Mouse (Mus musculus) hindbrain, embryonic 12.5 days (tissue): ENCODE results near the gene Plxdc2. TPM values are rescaled to one million over a fixed set of nuclear protein-coding genes. Genes with fewer than 3 reads are reported as not detected.

ENCODE experiments used
- ATAC-seq: fragments of 200-750 bp; cut with Nextera tagmentation; 2 replicates; pipeline ENCODE4 v1.8.0; 2017; ENCODE audit warnings: moderate TSS enrichment; ENCODE audit not compliant: low FRiP score
- H3K27ac ChIP-seq: fragments of 300-500 bp; sonication (generic); 2 replicates; pipeline ENCODE4 v1.5.1; 2016; ENCODE audit warnings: mild to moderate bottlenecking
- H3K27me3 ChIP-seq: fragments of 300-500 bp; sonication (generic); 2 replicates; pipeline ENCODE4 v1.6.1; 2016; ENCODE audit warnings: mild to moderate bottlenecking
- H3K36me3 ChIP-seq: fragments of 300-500 bp; sonication (generic); 2 replicates; pipeline ENCODE4 v1.6.1; 2016; ENCODE audit warnings: mild to moderate bottlenecking
- H3K4me1 ChIP-seq: fragments of 300-500 bp; sonication (generic); 2 replicates; pipeline ENCODE4 v1.6.1; 2016
- H3K4me2 ChIP-seq: fragments of 300-500 bp; sonication (generic); replicated peaks from 2 replicates; pipeline ENCODE4 v1.6.1; 2016; ENCODE audit warnings: mild to moderate bottlenecking
- H3K4me3 ChIP-seq: fragments of 300-500 bp; sonication (generic); 2 replicates; pipeline ENCODE4 v1.5.1; 2016; ENCODE audit warnings: mild to moderate bottlenecking
- H3K9ac ChIP-seq: fragments of 300-500 bp; sonication (generic); 2 replicates; pipeline ENCODE4 v1.6.1; 2016; ENCODE audit warnings: mild to moderate bottlenecking, moderate library complexity
- H3K9me3 ChIP-seq: fragments of 300-500 bp; sonication (generic); replicated peaks from 2 replicates; pipeline ENCODE4 v1.6.1; 2016; ENCODE audit warnings: mild to moderate bottlenecking
- WGBS: fragments of 180-500 bp; shearing (Covaris S2); methylation state at CpG from one replicate; pipeline ENCODE4 v1.1.7; 2016; 5-methylcytosine and 5-hydroxymethylcytosine counted together
- polyA plus RNA-seq: library from polyadenylated mRNA; unstranded; fragments of >200 nt; fragmentation: Nextera tagmentation; extraction: Ambion mirVana; gene quantifications from 2 replicates; pipeline ENCODE4 v1.2.1, GENCODE M21; 2016

Plxdc2 gene
- polyA plus RNA-seq, 1 experiment from 2014 or later = 27.3 TPM

GRCm38 (mm10) chr2:16598231-16598630 is 242.1 kb downstream of the Plxdc2 start:
- no peak for ATAC-seq
- H3K27ac ChIP-seq = no peak overlapping the region
- no peak overlapping the region for H3K4me2 ChIP-seq
- no peaks in the 10 kb centered on the region for H3K9me3 ChIP-seq
- H3K36me3 ChIP-seq = no peaks in the 10 kb centered on the region
- H3K4me3 ChIP-seq = no peak overlapping the region
- H3K9ac ChIP-seq = no peak overlapping the region
- WGBS = 85% methylated on average over 3 of the region's 3 CpGs
- no peaks in the 10 kb centered on the region for H3K27me3 ChIP-seq
- no peaks in the 10 kb centered on the region for H3K4me1 ChIP-seq

DNA sequence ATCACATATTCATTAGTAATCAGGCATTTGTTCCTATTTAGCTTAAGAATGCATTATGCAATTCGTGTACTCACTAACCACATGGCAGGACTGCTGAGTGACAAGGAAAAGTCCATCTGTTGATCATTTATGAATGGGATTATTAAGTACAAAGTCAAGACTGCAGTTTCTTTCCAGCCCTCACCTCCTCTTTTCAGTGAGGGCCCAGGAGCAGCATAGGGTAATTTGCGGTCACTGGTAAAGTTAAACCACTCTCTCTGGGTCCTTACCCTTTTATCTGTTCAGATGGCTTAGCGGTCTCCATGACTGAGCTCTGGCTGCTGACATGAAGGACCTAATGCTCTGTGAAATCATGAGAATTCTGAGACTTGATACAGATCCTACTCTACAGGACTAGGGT is 248.2 kb downstream of the Plxdc2 start:
- no peaks in the 10 kb centered on the region for H3K27me3 ChIP-seq
- no peak for ATAC-seq
- no peak overlapping the region for H3K4me3 ChIP-seq
- no peaks in the 10 kb centered on the region for H3K36me3 ChIP-seq
- no peak overlapping the region for H3K9ac ChIP-seq
- no peaks in the 10 kb centered on the region for H3K9me3 ChIP-seq
- WGBS = 83% methylated on average over 3 of the region's 3 CpGs
- H3K4me2 ChIP-seq = no peak overlapping the region
- H3K27ac ChIP-seq = no peak overlapping the region
- no peaks in the 10 kb centered on the region for H3K4me1 ChIP-seq

GRCm38 (mm10) chr2:16607792-16608586 is 251.9 kb downstream of the Plxdc2 start:
- no peaks in the 10 kb centered on the region for H3K4me1 ChIP-seq
- H3K4me2 ChIP-seq = no peak overlapping the region
- H3K27ac ChIP-seq = no peak overlapping the region
- no peaks in the 10 kb centered on the region for H3K27me3 ChIP-seq
- no peaks in the 10 kb centered on the region for H3K9me3 ChIP-seq
- no peak overlapping the region for H3K9ac ChIP-seq
- no peaks in the 10 kb centered on the region for H3K36me3 ChIP-seq
- no peak for ATAC-seq
- WGBS = 51% methylated on average over 3 of the region's 3 CpGs
- H3K4me3 ChIP-seq = no peak overlapping the region

GRCm38 (mm10) chr2:16642061-16642460 is 286.0 kb downstream of the Plxdc2 start:
- ATAC-seq = no peak
- no peaks in the 10 kb centered on the region for H3K9me3 ChIP-seq
- H3K36me3 ChIP-seq = no peaks in the 10 kb centered on the region
- H3K4me1 ChIP-seq = no peaks in the 10 kb centered on the region
- H3K27me3 ChIP-seq = no peaks in the 10 kb centered on the region
- WGBS = 97% methylated on average over 3 of the region's 3 CpGs
- no peak overlapping the region for H3K27ac ChIP-seq
- no peak overlapping the region for H3K9ac ChIP-seq
- H3K4me2 ChIP-seq = no peak overlapping the region
- no peak overlapping the region for H3K4me3 ChIP-seq

DNA sequence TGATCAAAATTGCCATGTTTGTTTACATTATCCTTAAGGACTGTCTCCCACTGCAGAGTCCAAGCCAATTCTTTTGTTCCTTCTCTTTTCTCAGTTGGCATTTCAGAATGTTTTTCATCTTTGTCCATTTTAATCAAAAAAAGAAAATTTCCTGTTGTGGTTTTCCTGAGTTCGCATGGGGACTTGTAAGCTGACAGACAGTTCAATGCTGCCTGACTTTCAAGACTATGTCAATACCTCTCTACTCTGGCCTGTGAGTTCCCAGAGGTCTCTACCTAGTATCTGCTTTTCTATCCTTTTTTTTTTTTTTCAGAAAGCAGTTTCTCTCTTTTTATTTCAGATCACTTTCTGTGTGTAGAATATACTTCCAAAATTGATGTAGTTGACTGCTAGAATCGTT is 295.6 kb downstream of the Plxdc2 start:
- 91% methylated on average over 2 of the region's 2 CpGs for WGBS
- ATAC-seq = no peak
- H3K4me1 ChIP-seq = no peaks in the 10 kb centered on the region

GRCm38 (mm10) chr2:16664516-16664915 is 308.4 kb downstream of the Plxdc2 start:
- WGBS = 59% methylated on average over 1 of the region's 1 CpGs
- no peak for ATAC-seq

More for the DNA sequence above, 295.6 kb downstream of the Plxdc2 start:
- H3K27ac ChIP-seq = no peak overlapping the region
- H3K27me3 ChIP-seq = no peaks in the 10 kb centered on the region
- no peaks in the 10 kb centered on the region for H3K9me3 ChIP-seq
- no peak overlapping the region for H3K4me3 ChIP-seq
- no peak overlapping the region for H3K4me2 ChIP-seq
- no peak overlapping the region for H3K9ac ChIP-seq
- H3K36me3 ChIP-seq = no peaks in the 10 kb centered on the region

GRCm38 (mm10) chr2:16668391-16668790 is 312.3 kb downstream of the Plxdc2 start:
- WGBS = 87% methylated on average over 1 of the region's 1 CpGs

More at GRCm38 (mm10) chr2:16664516-16664915, 308.4 kb downstream of the Plxdc2 start:
- Histone ChIP-seq H3K27me3 (no peaks in the 10 kb centered on the region), H3K27ac (no peak overlapping the region), H3K4me2 (no peak overlapping the region), H3K36me3 (no peaks in the 10 kb centered on the region), H3K9me3 (no peaks in the 10 kb centered on the region), H3K4me1 (no peaks in the 10 kb centered on the region), H3K9ac (no peak overlapping the region), H3K4me3 (no peak overlapping the region)

DNA sequence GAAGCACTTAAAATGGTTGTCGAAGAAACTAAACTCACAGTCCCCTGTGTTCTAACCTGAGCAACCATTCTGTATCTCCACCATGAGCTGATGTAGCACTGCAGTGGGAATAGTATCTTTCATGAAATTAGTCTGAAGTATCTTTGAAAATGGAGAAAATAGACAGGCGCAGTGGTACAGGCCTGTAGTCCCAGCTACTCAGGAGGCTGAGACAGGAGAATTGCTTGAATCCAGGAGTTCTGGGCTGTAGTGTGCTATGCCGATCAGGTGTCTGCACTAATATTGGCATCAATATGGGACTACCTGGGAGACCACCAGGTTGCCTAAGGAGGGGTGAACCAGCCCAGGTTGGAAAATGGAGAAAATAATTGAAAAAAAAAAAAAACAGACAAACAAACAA is 326.8 kb downstream of the Plxdc2 start:
- ATAC-seq = no peak
- Histone ChIP-seq H3K4me2 (no peak overlapping the region), H3K36me3 (no peaks in the 10 kb centered on the region), H3K4me1 (no peaks in the 10 kb centered on the region), H3K27me3 (no peaks in the 10 kb centered on the region), H3K27ac (no peak overlapping the region), H3K9ac (no peak overlapping the region), H3K4me3 (no peak overlapping the region), H3K9me3 (no peaks in the 10 kb centered on the region)
- 97% methylated on average over 3 of the region's 3 CpGs for WGBS

More at GRCm38 (mm10) chr2:16668391-16668790, 312.3 kb downstream of the Plxdc2 start:
- ATAC-seq = no peak
- H3K9me3 ChIP-seq = no peaks in the 10 kb centered on the region
- no peak overlapping the region for H3K9ac ChIP-seq
- H3K4me1 ChIP-seq = no peaks in the 10 kb centered on the region
- no peak overlapping the region for H3K4me3 ChIP-seq
- H3K27ac ChIP-seq = no peak overlapping the region
- no peak overlapping the region for H3K4me2 ChIP-seq
- no peaks in the 10 kb centered on the region for H3K27me3 ChIP-seq
- H3K36me3 ChIP-seq = no peaks in the 10 kb centered on the region

GRCm38 (mm10) chr2:16683739-16684138 is 327.6 kb downstream of the Plxdc2 start:
- ATAC-seq = no peak
- Histone ChIP-seq H3K36me3 (no peaks in the 10 kb centered on the region), H3K9ac (no peak overlapping the region), H3K4me2 (no peak overlapping the region), H3K9me3 (no peaks in the 10 kb centered on the region), H3K4me3 (no peak overlapping the region), H3K4me1 (no peaks in the 10 kb centered on the region), H3K27ac (no peak overlapping the region), H3K27me3 (no peaks in the 10 kb centered on the region)
- WGBS = 90% methylated on average over 3 of the region's 3 CpGs

GRCm38 (mm10) chr2:16684529-16684928 is 328.4 kb downstream of the Plxdc2 start:
- H3K4me1 ChIP-seq = no peaks in the 10 kb centered on the region
- H3K4me3 ChIP-seq = no peak overlapping the region
- no peak overlapping the region for H3K9ac ChIP-seq
- no peak overlapping the region for H3K27ac ChIP-seq
- H3K9me3 ChIP-seq = no peaks in the 10 kb centered on the region
- H3K36me3 ChIP-seq = no peaks in the 10 kb centered on the region
- 97% methylated on average over 1 of the region's 1 CpGs for WGBS
- no peak for ATAC-seq
- H3K4me2 ChIP-seq = no peak overlapping the region
- no peaks in the 10 kb centered on the region for H3K27me3 ChIP-seq

GRCm38 (mm10) chr2:16696390-16696789 is 340.3 kb downstream of the Plxdc2 start:
- H3K4me1 ChIP-seq = no peaks in the 10 kb centered on the region
- no peak for ATAC-seq
- no peak overlapping the region for H3K4me2 ChIP-seq
- H3K36me3 ChIP-seq = no peaks in the 10 kb centered on the region
- no peak overlapping the region for H3K27ac ChIP-seq
- H3K4me3 ChIP-seq = no peak overlapping the region
- H3K27me3 ChIP-seq = no peaks in the 10 kb centered on the region
- no peaks in the 10 kb centered on the region for H3K9me3 ChIP-seq
- no peak overlapping the region for H3K9ac ChIP-seq
- 67% methylated on average over 2 of the region's 2 CpGs for WGBS

- no peak overlapping the region for H3K27ac ChIP-seq
- H3K4me1 ChIP-seq = no peaks in the 10 kb centered on the region
- H3K4me2 ChIP-seq = no peak overlapping the region
- no peaks in the 10 kb centered on the region for H3K36me3 ChIP-seq
- no peak overlapping the region for H3K4me3 ChIP-seq
- WGBS = 82% methylated on average over 5 of the region's 5 CpGs
- ATAC-seq = no peak
- no peaks in the 10 kb centered on the region for H3K9me3 ChIP-seq
- no peak overlapping the region for H3K9ac ChIP-seq
- H3K27me3 ChIP-seq = no peaks in the 10 kb centered on the region
These were observed 341.1 kb downstream of the Plxdc2 start for GRCm38 (mm10) chr2:16697181-16697580.

DNA sequence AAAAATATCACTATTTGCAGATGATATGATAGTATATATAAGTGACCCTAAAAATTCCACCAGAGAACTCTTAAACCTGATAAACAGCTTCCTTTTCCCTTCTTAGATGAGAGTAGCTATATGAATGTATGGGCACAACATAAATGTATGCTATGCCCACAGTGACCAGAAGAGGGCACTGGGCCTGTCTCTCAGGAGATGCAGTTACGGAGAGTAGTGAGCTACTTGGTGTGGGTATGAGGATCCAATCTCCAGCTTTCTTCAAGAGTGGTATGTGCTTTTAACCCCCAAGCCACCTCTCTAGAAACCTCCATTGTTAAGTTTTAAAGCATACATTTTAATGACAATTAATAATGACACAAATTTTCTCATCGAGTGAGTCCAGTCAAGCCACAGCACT is 350.1 kb downstream of the Plxdc2 start:
- Histone ChIP-seq H3K36me3 (no peaks in the 10 kb centered on the region), H3K4me3 (no peak overlapping the region), H3K9ac (no peak overlapping the region), H3K9me3 (no peaks in the 10 kb centered on the region), H3K4me1 (no peaks in the 10 kb centered on the region), H3K4me2 (no peak overlapping the region), H3K27me3 (no peaks in the 10 kb centered on the region), H3K27ac (no peak overlapping the region)
- no peak for ATAC-seq
- 90% methylated on average over 2 of the region's 2 CpGs for WGBS
